Mouse (Mus musculus) urinary bladder, postnatal 4 days (tissue): Measurements from ENCODE around the gene Tgfbr2.
A peak's percentile ranks its signal among the peaks of the same experiment; 100 is the strongest.

Experiments used
- DNase-seq, 2 experiments: peaks; one replicate each; pipeline ENCODE4 v3.0.0; 2021 to 2022; ENCODE audit warnings: low spot score in 2 of 2

Gene Tgfbr2

GRCm38 (mm10) chr9:116115875-116116274 lies 59.3 kb downstream of the Tgfbr2 start:
- DNase-seq = no peak

- DNase-seq = no peak
These were observed 60.8 kb downstream of the Tgfbr2 start for GRCm38 (mm10) chr9:116114339-116114738.

DNA sequence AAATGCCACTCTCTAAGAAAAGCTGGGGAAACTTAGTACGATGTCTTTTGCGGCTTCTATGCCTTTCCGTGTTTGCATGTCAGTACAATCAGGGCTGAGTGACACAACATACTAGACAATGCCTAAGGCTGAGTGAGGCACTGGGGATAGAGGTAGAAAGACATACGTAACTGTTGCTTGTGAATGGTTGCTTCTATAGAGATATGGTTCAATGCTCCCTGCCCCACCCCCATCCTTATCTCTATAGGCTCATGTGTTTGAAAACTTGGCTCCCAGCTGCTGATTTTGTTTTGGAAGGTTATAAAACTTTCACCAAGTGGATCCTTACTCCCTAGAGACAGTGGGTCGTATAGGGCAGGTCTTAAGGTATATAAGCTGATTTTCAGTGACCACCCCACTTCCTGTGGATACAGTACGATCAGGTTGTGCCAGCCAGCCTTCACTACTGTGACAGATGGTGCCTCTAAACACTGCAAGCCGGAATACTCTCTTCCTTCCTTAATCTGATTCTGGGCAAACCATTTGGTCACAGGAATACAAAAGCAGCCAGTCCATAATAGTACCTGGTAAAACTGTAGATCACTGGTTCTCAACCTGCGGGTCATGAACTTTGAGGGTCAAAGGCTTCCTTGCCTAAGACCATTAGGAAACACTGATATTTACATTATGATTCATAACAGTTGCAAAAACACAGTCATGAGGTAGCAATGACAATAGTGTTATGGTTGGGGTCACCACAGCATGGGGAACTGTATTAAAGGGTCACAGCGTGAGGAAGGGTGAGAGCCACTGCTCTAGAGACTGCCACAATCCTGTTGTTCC lies 63.8 kb downstream of the Tgfbr2 start:
- DNase-seq = no peak

- no peak for DNase-seq
These were observed 66.4 kb downstream of the Tgfbr2 start for GRCm38 (mm10) chr9:116108729-116109128.

DNA sequence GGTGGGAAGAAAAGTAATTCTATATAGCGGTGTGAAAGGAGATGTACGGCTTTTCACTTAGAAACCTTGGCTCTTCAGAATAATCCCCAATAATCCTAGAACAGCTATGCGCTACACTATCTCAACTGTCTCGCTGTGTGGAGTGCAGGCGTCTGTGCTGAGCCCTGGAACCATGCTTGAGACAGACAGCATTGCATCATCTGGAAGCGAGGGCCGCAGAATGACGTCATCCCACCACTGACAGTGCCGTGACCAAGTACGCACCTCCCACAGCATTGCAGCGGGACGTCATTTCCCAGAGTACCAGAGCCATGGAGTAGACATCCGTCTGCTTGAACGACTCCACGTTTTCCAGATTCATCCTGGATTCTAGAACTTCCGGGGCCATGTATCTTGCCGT lies 70.4 kb downstream of the Tgfbr2 start:
- DNase-seq = no peak

DNA sequence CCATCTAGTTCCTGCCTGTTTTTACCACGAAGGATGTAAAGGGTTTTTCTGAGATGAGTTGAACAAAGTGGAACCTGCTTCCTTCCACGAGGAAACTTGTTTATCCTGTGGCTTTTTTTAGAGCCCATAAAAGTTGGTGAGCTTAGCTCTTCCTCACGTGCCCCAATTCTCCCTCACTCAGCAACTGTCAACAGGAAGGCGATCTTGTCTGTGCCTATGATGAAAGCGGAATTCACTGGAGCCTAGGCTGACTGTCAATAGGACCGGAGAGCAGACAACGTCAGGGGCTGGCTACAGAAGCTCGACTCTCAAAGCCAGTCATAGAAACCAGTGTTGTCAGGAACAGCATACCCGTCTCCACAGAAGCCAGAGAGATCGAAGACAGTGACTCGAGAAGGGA lies 73.3 kb downstream of the Tgfbr2 start:
- no peak for DNase-seq

- DNase-seq = no peak
These were observed 75.1 kb downstream of the Tgfbr2 start for GRCm38 (mm10) chr9:116100015-116100414.

GRCm38 (mm10) chr9:116099596-116099993 lies 75.6 kb downstream of the Tgfbr2 start:
- DNase-seq = no peak

DNA sequence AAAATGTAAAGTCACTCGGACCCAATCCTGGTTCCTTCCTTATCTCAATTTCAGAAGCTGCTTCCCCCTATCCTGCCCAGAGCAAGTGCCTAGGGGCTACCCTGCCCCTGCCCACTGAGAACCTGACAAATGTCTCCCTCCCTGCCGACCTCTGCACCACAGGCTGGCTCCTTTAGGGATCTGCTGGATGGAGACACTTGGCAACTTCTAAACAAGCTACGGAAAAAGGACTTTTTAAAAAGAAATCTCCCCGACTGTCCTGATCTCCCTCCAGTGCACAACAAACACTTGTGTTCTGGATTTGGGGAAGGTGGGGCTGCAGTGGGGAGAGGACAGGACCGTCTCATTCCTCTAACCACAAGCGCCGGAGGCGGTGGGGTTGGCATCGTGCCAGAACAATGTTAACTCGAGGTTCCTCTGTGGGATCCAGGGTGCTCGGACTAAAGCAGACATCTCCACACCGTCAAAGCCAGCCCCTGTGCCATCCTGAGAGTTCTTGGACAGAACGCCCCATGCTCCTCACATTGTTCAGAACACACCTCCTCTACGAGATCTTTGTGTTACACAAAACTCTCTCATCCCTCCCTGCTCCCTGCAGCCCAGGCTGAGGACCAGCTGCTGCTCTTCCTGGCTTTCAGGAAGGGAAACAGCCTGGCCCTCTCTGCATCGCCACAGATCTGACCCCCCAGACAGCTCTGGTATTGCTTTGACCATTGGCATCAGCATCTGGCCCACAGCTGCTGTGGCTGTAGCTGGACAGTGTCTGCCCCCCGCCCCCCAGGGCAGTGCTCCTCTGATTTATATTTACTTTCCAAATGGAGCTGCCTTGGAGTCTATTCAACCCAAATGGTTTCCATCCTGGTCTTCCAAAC lies 76.2 kb downstream of the Tgfbr2 start:
- peak; percentile 61 to 78 for DNase-seq

GRCm38 (mm10) chr9:116091921-116092320 lies 83.2 kb downstream of the Tgfbr2 start:
- peak in 1 of 2 experiments; percentile 67 for DNase-seq

DNA sequence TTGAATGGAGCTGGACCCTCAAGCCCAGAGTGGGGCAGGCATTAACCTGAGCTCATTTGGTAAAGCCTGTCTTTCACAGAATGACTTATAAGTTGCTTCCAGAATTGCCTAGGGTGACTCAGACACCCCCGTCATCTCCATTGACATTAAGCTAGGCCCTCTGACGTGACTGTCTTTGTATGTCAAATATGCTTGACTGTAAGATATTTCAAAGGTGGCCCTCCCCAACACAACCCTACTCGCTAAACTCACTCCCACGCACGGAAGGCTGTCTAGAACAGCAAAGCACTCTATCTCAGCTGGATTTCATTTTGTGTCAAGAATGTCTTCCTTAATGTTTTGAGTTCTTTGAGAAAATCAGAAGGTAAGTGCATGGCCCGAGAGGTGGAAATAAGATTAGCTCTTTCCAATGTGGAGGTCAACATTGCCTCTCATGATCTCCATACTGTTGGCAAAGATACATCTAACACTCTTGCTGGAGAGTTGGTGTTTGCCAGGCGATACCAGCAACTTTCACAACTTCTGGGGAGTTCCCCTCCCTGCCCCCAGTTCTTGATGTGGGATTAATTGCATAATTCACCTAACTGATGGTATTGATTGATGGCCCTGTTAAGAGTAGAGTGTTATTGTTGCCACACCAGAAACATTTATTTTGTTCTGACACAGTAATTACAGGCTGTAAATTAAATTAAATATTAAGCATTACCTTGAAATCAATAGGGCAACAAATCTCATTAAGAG lies 83.9 kb downstream of the Tgfbr2 start:
- DNase-seq = no peak

- DNase-seq = no peak
These were observed 84.9 kb downstream of the Tgfbr2 start for GRCm38 (mm10) chr9:116090296-116090695.

GRCm38 (mm10) chr9:116088912-116089311 lies 86.2 kb downstream of the Tgfbr2 start:
- no peak for DNase-seq

DNA sequence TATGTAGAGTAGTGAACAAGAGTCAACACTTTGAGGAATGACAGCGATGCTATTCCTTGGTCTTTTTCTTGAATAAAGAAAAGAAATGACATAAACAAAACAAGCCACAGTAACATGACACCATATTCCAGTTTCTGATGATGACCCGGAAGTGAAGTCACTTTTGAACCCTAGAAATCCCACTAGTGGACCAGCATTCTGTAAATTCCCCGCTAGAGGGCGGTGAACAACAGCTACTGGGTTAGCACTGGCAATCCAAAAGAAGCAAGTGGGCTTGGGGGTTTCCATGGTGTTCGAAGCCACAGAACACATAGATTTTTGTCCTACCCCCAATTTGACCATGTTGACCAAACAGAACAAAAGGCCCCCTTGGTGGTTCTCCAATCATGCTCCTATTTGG lies 87.3 kb downstream of the Tgfbr2 start:
- peak; percentile 40 to 71 for DNase-seq

- no peak for DNase-seq
These were observed 87.9 kb downstream of the Tgfbr2 start for GRCm38 (mm10) chr9:116087263-116087662.

DNA sequence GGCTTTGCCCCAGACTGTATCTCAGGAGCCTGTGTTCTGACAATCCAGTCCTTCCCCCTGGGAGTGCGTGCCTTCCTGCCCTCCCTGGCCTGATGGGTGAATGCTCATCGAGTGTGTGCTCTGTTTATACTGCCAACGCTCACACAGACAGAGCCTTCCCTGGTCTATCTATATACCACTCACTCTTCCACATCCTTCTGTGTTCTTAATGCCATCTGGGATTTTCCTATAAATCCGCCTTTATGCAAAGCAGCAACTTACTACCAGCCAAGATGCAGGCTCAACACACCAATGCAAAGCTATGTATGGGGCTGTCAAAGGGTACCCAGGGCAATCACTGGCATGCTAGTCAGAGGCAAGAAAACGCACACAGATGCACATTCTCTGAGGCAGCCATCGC lies 89.2 kb downstream of the Tgfbr2 start:
- no peak for DNase-seq

DNA sequence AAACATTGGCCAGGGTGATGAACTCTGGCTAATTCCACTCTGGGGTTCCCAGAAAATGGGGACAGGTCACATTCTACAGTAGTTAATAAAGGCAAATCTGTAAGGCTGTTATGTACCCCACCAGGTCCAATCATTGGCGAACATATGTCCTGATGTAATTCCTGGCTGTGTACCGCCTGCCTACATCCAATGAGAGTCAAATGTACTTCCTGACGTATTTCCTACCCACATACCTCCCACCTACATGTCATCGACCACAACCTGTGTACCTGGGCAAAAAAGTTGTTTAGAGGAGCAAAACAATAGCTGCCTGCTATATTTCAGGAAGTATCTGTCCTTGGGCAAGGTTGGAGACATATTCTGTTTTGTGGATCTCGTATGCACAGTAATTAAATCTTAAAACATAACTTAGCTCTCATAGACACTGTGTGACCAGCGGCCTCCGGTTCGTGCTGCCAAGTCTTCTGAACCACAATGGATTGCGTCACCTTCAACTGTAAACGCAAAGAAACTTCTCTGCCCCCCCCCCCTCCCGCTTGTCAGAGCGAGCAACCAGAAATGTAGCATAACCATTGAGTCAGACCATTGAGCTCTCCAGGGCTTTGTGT lies 90.7 kb downstream of the Tgfbr2 start:
- DNase-seq = no peak

DNA sequence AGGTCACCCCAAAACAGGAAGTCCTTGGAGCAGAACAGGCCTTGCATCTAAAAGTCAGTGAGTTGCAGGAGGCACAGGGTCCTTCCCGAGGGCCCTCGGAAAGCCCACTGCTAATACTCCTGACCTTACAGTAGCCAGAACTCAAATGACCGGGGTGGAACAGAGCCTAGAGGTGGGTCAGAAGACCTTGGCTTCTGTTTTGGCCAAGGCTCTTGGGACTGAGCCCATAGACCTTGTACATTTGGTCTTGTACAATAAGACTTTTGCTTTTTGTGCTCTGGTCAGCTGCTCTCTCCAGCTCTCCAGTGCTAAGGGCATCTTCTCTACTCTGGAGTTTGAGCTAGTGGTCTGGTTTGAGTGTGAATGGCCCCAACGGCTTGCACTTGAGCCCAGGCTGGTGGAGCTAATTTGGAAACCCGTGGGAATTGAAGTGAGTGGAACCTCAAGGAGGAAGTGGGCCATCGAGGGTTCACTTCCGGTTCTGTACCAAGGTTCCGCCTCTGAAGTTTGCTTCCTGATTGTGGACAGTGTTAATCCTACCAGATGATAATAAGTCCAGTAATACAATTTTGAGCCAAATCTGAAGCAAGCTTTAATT lies 91.3 kb downstream of the Tgfbr2 start:
- no peak for DNase-seq

GRCm38 (mm10) chr9:116083300-116083699 lies 91.9 kb downstream of the Tgfbr2 start:
- DNase-seq = no peak

- DNase-seq = no peak
These were observed 93.4 kb downstream of the Tgfbr2 start for GRCm38 (mm10) chr9:116081781-116082180.

DNA sequence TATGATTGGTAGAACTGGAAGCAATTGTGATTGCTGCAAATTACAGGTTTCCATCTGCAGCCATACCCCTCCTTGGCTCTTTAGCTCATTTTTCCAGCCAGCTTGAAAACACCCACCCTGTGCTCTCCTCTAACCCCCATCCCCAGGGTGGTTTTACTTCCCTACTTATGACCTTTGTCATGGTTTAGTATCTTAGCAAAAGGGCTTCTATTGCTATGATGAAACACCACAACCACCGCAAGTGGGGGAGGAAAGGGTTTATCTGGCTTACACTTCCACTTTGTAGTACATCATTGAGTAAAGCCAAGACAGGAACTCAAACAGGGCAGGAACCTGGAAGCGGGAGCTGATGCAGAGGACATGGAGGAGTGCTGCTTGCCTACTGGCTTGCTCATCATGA lies 97.7 kb downstream of the Tgfbr2 start:
- DNase-seq = no peak
